Mouse (Mus musculus) urinary bladder, adult 18-20 months (tissue): ENCODE measurements at regions not wholly inside any gene's neighbourhood (a gene's known extent, or its start where the extent isn't known, plus 50 kb on each side); places are given as distances from the start of the nearest gene placed in this dataset.
A peak's percentile ranks its signal among the peaks of the same experiment; 100 is the strongest.
"Not testable (repeated sequence)": the region's sequence is repeated elsewhere in the genome, so short reads cannot be mapped to it uniquely, and the experiment has no call there.

ENCODE experiments used
- DNase-seq, 2 experiments: peaks; one replicate each; pipeline ENCODE4 v3.0.0; 2022; ENCODE audit warnings: low spot score in 2 of 2, mixed read lengths in 2 of 2

GRCm38 (mm10) chr6:31898609-31899008, 151.4 kb upstream of the 1700012A03Rik start:
- no peak for DNase-seq

GRCm38 (mm10) chr6:31897001-31897400, 153.0 kb upstream of the 1700012A03Rik start:
- no peak for DNase-seq

GRCm38 (mm10) chr6:31895835-31896234, 154.2 kb upstream of the 1700012A03Rik start:
- DNase-seq = no peak

- no peak for DNase-seq
Measured at GRCm38 (mm10) chr6:31886931-31887330, 163.1 kb upstream of the 1700012A03Rik start.

GRCm38 (mm10) chr6:31885196-31885595, 164.8 kb upstream of the 1700012A03Rik start:
- not testable (repeated sequence) for DNase-seq

GRCm38 (mm10) chr6:31883726-31884125, 166.3 kb upstream of the 1700012A03Rik start:
- peak in 1 of 2 experiments; percentile 0 for DNase-seq

- no peak for DNase-seq
Measured at GRCm38 (mm10) chr6:31874616-31875015, 175.4 kb upstream of the 1700012A03Rik start.

- DNase-seq = no peak
Measured at GRCm38 (mm10) chr6:31873911-31874310, 176.1 kb upstream of the 1700012A03Rik start.

GRCm38 (mm10) chr6:31871766-31872165, 178.3 kb upstream of the 1700012A03Rik start:
- no peak for DNase-seq

- DNase-seq = no peak
Measured at GRCm38 (mm10) chr6:31861996-31862395, 188.1 kb upstream of the 1700012A03Rik start.

- no peak for DNase-seq
Measured at GRCm38 (mm10) chr6:31859621-31860020, 190.4 kb upstream of the 1700012A03Rik start.

GRCm38 (mm10) chr6:31854261-31854660, 195.8 kb upstream of the 1700012A03Rik start:
- no peak for DNase-seq

GRCm38 (mm10) chr6:31846319-31846718, 203.7 kb upstream of the 1700012A03Rik start:
- DNase-seq = no peak

GRCm38 (mm10) chr6:31845671-31846070, 204.4 kb upstream of the 1700012A03Rik start:
- DNase-seq = no peak

- no peak for DNase-seq
Measured at GRCm38 (mm10) chr6:31840621-31841020, 209.4 kb upstream of the 1700012A03Rik start.

GRCm38 (mm10) chr6:31838588-31838987, 211.5 kb upstream of the 1700012A03Rik start:
- DNase-seq = no peak

GRCm38 (mm10) chr6:31835795-31836194, 214.3 kb upstream of the 1700012A03Rik start:
- DNase-seq = no peak

- DNase-seq = no peak
Measured at GRCm38 (mm10) chr6:31834503-31834902, 215.5 kb upstream of the 1700012A03Rik start.

- no peak for DNase-seq
Measured at GRCm38 (mm10) chr6:31830610-31831009, 219.4 kb upstream of the 1700012A03Rik start.

- DNase-seq = no peak
Measured at GRCm38 (mm10) chr6:31823616-31824015, 226.4 kb upstream of the 1700012A03Rik start.

- DNase-seq = no peak
Measured at GRCm38 (mm10) chr6:31822186-31823085, 227.6 kb upstream of the 1700012A03Rik start.

GRCm38 (mm10) chr6:31821621-31822020, 228.4 kb upstream of the 1700012A03Rik start:
- no peak for DNase-seq

- no peak for DNase-seq
Measured at GRCm38 (mm10) chr6:31817640-31818039, 232.4 kb upstream of the 1700012A03Rik start.
